Mouse (Mus musculus): Measurements from ENCODE around the gene Tex48. TPM values are rescaled to one million over a fixed set of nuclear protein-coding genes. Genes with fewer than 3 reads are reported as not detected.

Gene Tex48
- not detected in 2 replicates for total RNA-seq (2015)
- total RNA-seq (2017), result not detected in 2 replicates

- peak; percentile 62 for ATAC-seq (ENCODE audit: poor library complexity, severe bottlenecking)
Observed at GRCm38 (mm10) chr4:63622378-63622835, at the start of gene Tex48. Gene Tex48 (minus strand): TSS chr4:63622428.

- ATAC-seq (ENCODE audit: poor library complexity, severe bottlenecking), result peak; percentile 84
Observed at GRCm38 (mm10) chr4:63668255-63668654, 46.0 kb upstream of the Tex48 start.

GRCm38 (mm10) chr4:63665738-63666137 is 43.5 kb upstream of the Tex48 start:
- no peak for ATAC-seq (ENCODE audit: poor library complexity, severe bottlenecking)

GRCm38 (mm10) chr4:63663279-63663678 is 41.1 kb upstream of the Tex48 start, which contains the start of gene Gm11214:
Gene Gm11214 (minus strand): TSS chr4:63663379.
- no peak for ATAC-seq (ENCODE audit: poor library complexity, severe bottlenecking)

- no peak for ATAC-seq (ENCODE audit: poor library complexity, severe bottlenecking)
Observed at GRCm38 (mm10) chr4:63661857-63662256, 39.6 kb upstream of the Tex48 start.

GRCm38 (mm10) chr4:63661426-63661825 is 39.2 kb upstream of the Tex48 start:
- ATAC-seq (ENCODE audit: poor library complexity, severe bottlenecking), result no peak

- peak; percentile 54 for ATAC-seq (ENCODE audit: poor library complexity, severe bottlenecking)
Observed at GRCm38 (mm10) chr4:63659775-63660174, 37.5 kb upstream of the Tex48 start.

GRCm38 (mm10) chr4:63659086-63659485 is 36.9 kb upstream of the Tex48 start:
- no peak for ATAC-seq (ENCODE audit: poor library complexity, severe bottlenecking)

GRCm38 (mm10) chr4:63654381-63654780 is 32.2 kb upstream of the Tex48 start:
- ATAC-seq (ENCODE audit: poor library complexity, severe bottlenecking), result no peak

GRCm38 (mm10) chr4:63643956-63644726 is 21.9 kb upstream of the Tex48 start:
- ATAC-seq (ENCODE audit: poor library complexity, severe bottlenecking), result no peak

- no peak for ATAC-seq (ENCODE audit: poor library complexity, severe bottlenecking)
Observed at GRCm38 (mm10) chr4:63639842-63640241, 17.6 kb upstream of the Tex48 start.

- no peak for ATAC-seq (ENCODE audit: poor library complexity, severe bottlenecking)
Observed at GRCm38 (mm10) chr4:63638603-63639002, 16.4 kb upstream of the Tex48 start.

GRCm38 (mm10) chr4:63633181-63633580 is 11.0 kb upstream of the Tex48 start:
- ATAC-seq (ENCODE audit: poor library complexity, severe bottlenecking), result no peak

GRCm38 (mm10) chr4:63627111-63627510 is 4.9 kb upstream of the Tex48 start:
- ATAC-seq (ENCODE audit: poor library complexity, severe bottlenecking), result no peak

- no peak for ATAC-seq (ENCODE audit: poor library complexity, severe bottlenecking)
Observed at GRCm38 (mm10) chr4:63625563-63626080, 3.4 kb upstream of the Tex48 start.

- ATAC-seq (ENCODE audit: poor library complexity, severe bottlenecking), result no peak
Observed at GRCm38 (mm10) chr4:63621861-63622260, 367 bp downstream of the Tex48 start.

GRCm38 (mm10) chr4:63608391-63608790 is 13.8 kb downstream of the Tex48 start:
- no peak for ATAC-seq (ENCODE audit: poor library complexity, severe bottlenecking)

- no peak for ATAC-seq (ENCODE audit: poor library complexity, severe bottlenecking)
Observed at GRCm38 (mm10) chr4:63605968-63606367, 16.3 kb downstream of the Tex48 start.

GRCm38 (mm10) chr4:63605545-63605944 is 16.7 kb downstream of the Tex48 start:
- ATAC-seq (ENCODE audit: poor library complexity, severe bottlenecking), result no peak

- no peak for ATAC-seq (ENCODE audit: poor library complexity, severe bottlenecking)
Observed at GRCm38 (mm10) chr4:63604945-63605344, 17.3 kb downstream of the Tex48 start, which contains the start of gene Gm11213. Gene Gm11213 (minus strand): TSS chr4:63605261.

- ATAC-seq (ENCODE audit: poor library complexity, severe bottlenecking), result no peak
Observed at GRCm38 (mm10) chr4:63601263-63601662, 21.0 kb downstream of the Tex48 start.

- no peak for ATAC-seq (ENCODE audit: poor library complexity, severe bottlenecking)
Observed at GRCm38 (mm10) chr4:63600786-63601185, 21.4 kb downstream of the Tex48 start.
